In the genomic region with DNA sequence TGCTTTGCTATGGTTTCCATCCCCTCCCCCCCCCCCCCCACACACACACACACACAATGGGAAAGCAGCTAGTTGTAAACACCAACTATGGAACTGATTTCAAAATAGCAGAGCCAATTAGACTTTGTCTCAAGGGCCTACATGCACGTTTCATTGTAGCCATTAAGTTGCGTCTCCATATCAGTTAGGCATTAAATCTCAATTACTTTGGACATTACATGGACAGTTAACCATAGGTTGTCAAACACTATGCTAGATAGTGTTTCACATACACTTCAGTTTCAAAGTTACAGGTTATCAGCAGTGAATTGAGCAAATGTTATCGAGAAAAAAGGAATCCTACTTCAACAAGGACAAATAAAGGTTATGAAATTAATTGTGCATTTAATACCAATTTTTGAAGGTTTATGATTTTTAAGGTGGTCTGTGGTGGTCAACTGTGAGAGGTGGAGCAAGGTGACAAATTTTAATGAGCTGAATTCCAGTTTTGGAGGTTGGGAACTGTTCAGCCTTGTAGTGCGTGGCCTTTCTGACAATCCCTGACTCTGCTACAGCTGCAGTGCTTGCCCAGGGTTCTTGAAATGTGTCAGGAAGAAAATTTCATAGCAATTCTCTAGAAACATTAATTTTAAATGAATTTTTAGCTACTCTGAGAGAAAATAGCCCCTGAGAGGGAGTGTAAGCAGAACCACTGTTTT, we compare ENCODE assay signal across 9 mouse cellular contexts.
DNase-seq lines count a peak whose midpoint lies in the region; ATAC-seq and TF ChIP-seq lines count a peak whose summit lies in the region.
"Had no signal": no experiment of that assay in that cellular context is flagged by ENCODE, and none has a peak within 500 bp of the region (broad histone marks: within the 10 kb centered on the region; RNA-seq: fewer than 3 reads in every experiment).

No protein-coding gene starts in this region.

- H3K27me3 ChIP-seq in forebrain, embryonic 14.5 days (replicated peaks; ENCODE audit: control insufficient read depth, insufficient read depth, low read length) = no peaks in the 10 kb centered on the region
- H3K27me3 ChIP-seq in limb, embryonic 11.5 days (ENCODE audit: control insufficient read depth, insufficient read depth, low read length) = no peaks in the 10 kb centered on the region
- no peaks in the 10 kb centered on the region for H3K27me3 ChIP-seq in neural tube, embryonic 15.5 days (replicated peaks)

- no peaks in the 10 kb centered on the region for H3K36me3 ChIP-seq in forebrain, embryonic 14.5 days (ENCODE audit: control insufficient read depth, insufficient read depth, low read length)
- H3K36me3 ChIP-seq in limb, embryonic 11.5 days (ENCODE audit: control insufficient read depth, insufficient read depth, low read length) = no peaks in the 10 kb centered on the region
- no peaks in the 10 kb centered on the region for H3K36me3 ChIP-seq in neural tube, embryonic 15.5 days

- no peaks in the 10 kb centered on the region for H3K9me3 ChIP-seq in forebrain, embryonic 14.5 days (replicated peaks; ENCODE audit: control insufficient read depth, low read length)
- H3K9me3 ChIP-seq in limb, embryonic 11.5 days (ENCODE audit: control insufficient read depth, low read length) = no peaks in the 10 kb centered on the region
- H3K9me3 ChIP-seq in neural tube, embryonic 15.5 days (replicated peaks) = no peaks in the 10 kb centered on the region

- ATAC-seq in forebrain, embryonic 14.5 days = peak; percentile 66; the same call in 1 of the 2 replicates
- ATAC-seq in limb, embryonic 11.5 days (ENCODE audit: insufficient number of reproducible peaks, low FRiP score, low TSS enrichment, low read depth) = no peak
- ATAC-seq in neural tube, embryonic 15.5 days (ENCODE audit: low FRiP score) = peak; percentile 50; the same call in 1 of the 2 replicates

- no peak for TF ChIP-seq CTCF in layer of hippocampus, adult 2 months (conservative IDR thresholded peaks at IDR 0.05)
- no peak for TF ChIP-seq CTCF in gastrocnemius, adult 2 months (IDR thresholded peaks at IDR 0.05)

- intact Hi-C loops in gastrocnemius, adult 2 months (cut with DNase I) = no loop called here

- peak overlapping the region; percentile 45 for H3K4me2 ChIP-seq in forebrain, embryonic 14.5 days (ENCODE audit: low read length)
- peak overlapping the region; percentile 36; the same call in 1 of the 2 replicates for H3K4me2 ChIP-seq in limb, embryonic 11.5 days (ENCODE audit: low read depth, severe bottlenecking)
- H3K4me2 ChIP-seq in neural tube, embryonic 15.5 days = peak overlapping the region; percentile 64

- peak overlapping the region; percentile 3; the same call in 1 of the 2 replicates for H3K27ac ChIP-seq in layer of hippocampus, adult 2 months
- no peak overlapping the region for H3K27ac ChIP-seq in forebrain, embryonic 14.5 days (ENCODE audit: low read depth, low read length)
- H3K27ac ChIP-seq in limb, embryonic 11.5 days (replicated peaks; ENCODE audit: low read depth, low read length) = no peak overlapping the region; the same call in 1 of the 2 replicates
- no peak overlapping the region for H3K27ac ChIP-seq in neural tube, embryonic 15.5 days (replicated peaks)
- no peak overlapping the region for H3K27ac ChIP-seq in gastrocnemius, adult 2 months

- peak overlapping the region; percentile 29; the same call in 1 of the 2 replicates for H3K9ac ChIP-seq in forebrain, embryonic 14.5 days (ENCODE audit: low read length)
- peak overlapping the region; percentile 37; the same call in 1 of the 2 replicates for H3K9ac ChIP-seq in limb, embryonic 11.5 days (ENCODE audit: low read length)
- peak overlapping the region; percentile 32; the same call in 1 of the 2 replicates for H3K9ac ChIP-seq in neural tube, embryonic 15.5 days (replicated peaks)

- 86% methylated on average over 4 of the region's 4 CpGs for WGBS in forebrain, embryonic 14.5 days
- 81% methylated on average over 4 of the region's 4 CpGs for WGBS in limb, embryonic 11.5 days
- WGBS in neural tube, embryonic 15.5 days = 68% methylated on average over 4 of the region's 4 CpGs

- no peak for DNase-seq in layer of hippocampus, adult 2 months (ENCODE audit: low spot score in 2 of 2)
- DNase-seq in layer of hippocampus, postnatal 36 days = no peak
- no peak for DNase-seq in forebrain, embryonic 14.5 days (ENCODE audit: low spot score)
- no peak for DNase-seq in limb, embryonic 11.5 days (ENCODE audit: low spot score)
- DNase-seq in gastrocnemius, adult 2 months = no peak
- no peak for DNase-seq in layer of hippocampus, adult 9-11 months
- no peak for DNase-seq in urinary bladder, postnatal 10 days (ENCODE audit: low spot score)

- peak overlapping the region; percentile 42 for H3K4me3 ChIP-seq in layer of hippocampus, adult 2 months
- peak overlapping the region; percentile 17 for H3K4me3 ChIP-seq in forebrain, embryonic 14.5 days (ENCODE audit: low read depth, low read length)
- H3K4me3 ChIP-seq in limb, embryonic 11.5 days (ENCODE audit: low read depth, low read length) = peak overlapping the region; percentile 6; the same call in 1 of the 2 replicates
- H3K4me3 ChIP-seq in neural tube, embryonic 15.5 days (replicated peaks) = peak overlapping the region; percentile 41
- H3K4me3 ChIP-seq in gastrocnemius, adult 2 months = no peak overlapping the region
- H3K4me3 ChIP-seq: myocyte had no signal

- H3K4me1 ChIP-seq in forebrain, embryonic 14.5 days (ENCODE audit: control insufficient read depth, insufficient read depth, low read length) = peaks cover 3% of the 10 kb centered on the region
- H3K4me1 ChIP-seq in limb, embryonic 11.5 days (ENCODE audit: control insufficient read depth, insufficient read depth, low read length) = no peaks in the 10 kb centered on the region
- H3K4me1 ChIP-seq in neural tube, embryonic 15.5 days = peaks cover 6% of the 10 kb centered on the region; the same call in 1 of the 2 replicates
